Mouse (Mus musculus): Measurements from ENCODE around the gene Rbpjl. TPM values are rescaled to one million over a fixed set of nuclear protein-coding genes. Genes with fewer than 3 reads are reported as not detected.

Gene Rbpjl
- polyA plus RNA-seq, 1 experiment: 0.19 TPM

DNA sequence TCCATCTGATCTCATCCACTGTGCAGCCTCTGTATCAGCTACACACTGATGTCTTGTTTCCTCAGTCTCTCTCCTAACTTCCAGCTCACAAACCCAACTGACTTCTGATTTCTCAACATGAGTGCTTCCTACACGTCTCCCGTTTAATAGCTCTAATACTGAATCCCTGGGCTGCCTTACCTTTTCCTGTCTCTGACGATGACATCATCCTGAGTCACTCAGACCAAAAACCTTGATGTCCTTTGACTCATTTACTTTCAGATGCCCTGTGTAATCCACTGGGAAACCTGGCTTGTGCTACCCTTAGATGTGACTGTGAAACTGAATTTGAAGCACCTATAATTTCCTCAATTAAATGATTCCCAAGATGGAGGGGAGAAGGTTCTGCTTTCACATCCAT lies 20.0 kb upstream of the Rbpjl start:
- H3K27me3 ChIP-seq (ENCODE audit: control insufficient read depth, insufficient read depth, low read length): peaks cover 12% of the 10 kb centered on the region; the same call in 1 of the 2 replicates
- no peaks in the 10 kb centered on the region for H3K4me1 ChIP-seq (ENCODE audit: control insufficient read depth, insufficient read depth, insufficient read length, low read length)
- no peaks in the 10 kb centered on the region for H3K36me3 ChIP-seq (ENCODE audit: control insufficient read depth, insufficient read depth, low read length)
- H3K27ac ChIP-seq (ENCODE audit: insufficient read depth, low read depth, low read length): no peak overlapping the region
- TF ChIP-seq POLR2A (IDR thresholded peaks at IDR 0.05; ENCODE audit: low read depth, low read length): no peak
- TF ChIP-seq CTCF (IDR thresholded peaks at IDR 0.05; ENCODE audit: extremely low read depth, insufficient read length, insufficient replicate concordance, low read depth, low read length): no peak
- no peak overlapping the region for H3K4me3 ChIP-seq (ENCODE audit: low read depth, low read length)
- WGBS: 63% methylated on average over 3 of the region's 3 CpGs

DNA sequence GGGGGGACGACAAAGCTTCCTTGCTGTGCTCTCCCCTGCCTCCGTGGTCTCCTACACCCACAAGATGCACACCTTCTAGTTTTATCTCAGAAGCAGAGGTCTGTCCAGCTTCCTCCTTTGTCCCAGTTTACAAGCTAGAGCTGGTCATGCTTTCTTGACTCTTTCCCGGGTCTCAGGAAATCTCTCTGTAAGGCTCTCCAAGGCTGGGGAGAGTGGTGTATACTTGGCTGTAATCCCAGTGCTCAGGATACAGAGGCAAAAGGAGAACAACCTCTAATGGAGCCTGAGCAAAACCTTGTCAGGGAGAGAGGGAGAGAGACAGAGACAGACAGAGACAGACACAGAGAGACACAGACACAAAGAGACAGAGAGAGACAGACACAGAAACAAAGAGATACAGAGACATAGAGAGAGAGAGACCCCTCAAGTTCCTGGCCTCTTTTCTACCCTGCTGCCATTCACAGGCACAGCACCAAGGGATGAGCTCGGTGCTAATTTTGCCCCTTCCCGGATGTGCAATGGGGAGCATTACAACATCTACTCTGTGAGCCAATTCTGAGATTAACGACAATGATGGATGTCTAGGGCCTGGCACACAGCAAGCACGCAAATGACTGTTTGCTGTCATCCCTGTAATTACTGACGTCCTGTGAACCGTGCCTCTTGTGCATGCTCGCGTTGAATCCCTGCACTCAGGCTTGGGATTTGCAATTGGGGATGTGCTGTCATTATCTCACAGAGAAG lies 19.1 kb upstream of the Rbpjl start:
- Histone ChIP-seq H3K27ac (ENCODE audit: insufficient read depth, low read depth, low read length) (no peak overlapping the region), H3K4me1 (ENCODE audit: control insufficient read depth, insufficient read depth, insufficient read length, low read length) (no peaks in the 10 kb centered on the region), H3K27me3 (ENCODE audit: control insufficient read depth, insufficient read depth, low read length) (peaks cover 15% of the 10 kb centered on the region; the same call in 1 of the 2 replicates), H3K4me3 (ENCODE audit: low read depth, low read length) (no peak overlapping the region), H3K36me3 (ENCODE audit: control insufficient read depth, insufficient read depth, low read length) (no peaks in the 10 kb centered on the region)
- 53% methylated on average over 11 of the region's 11 CpGs for WGBS
- TF ChIP-seq CTCF (IDR thresholded peaks at IDR 0.05; ENCODE audit: extremely low read depth, insufficient read length, insufficient replicate concordance, low read depth, low read length) (no peak), POLR2A (IDR thresholded peaks at IDR 0.05; ENCODE audit: low read depth, low read length) (no peak)

DNA sequence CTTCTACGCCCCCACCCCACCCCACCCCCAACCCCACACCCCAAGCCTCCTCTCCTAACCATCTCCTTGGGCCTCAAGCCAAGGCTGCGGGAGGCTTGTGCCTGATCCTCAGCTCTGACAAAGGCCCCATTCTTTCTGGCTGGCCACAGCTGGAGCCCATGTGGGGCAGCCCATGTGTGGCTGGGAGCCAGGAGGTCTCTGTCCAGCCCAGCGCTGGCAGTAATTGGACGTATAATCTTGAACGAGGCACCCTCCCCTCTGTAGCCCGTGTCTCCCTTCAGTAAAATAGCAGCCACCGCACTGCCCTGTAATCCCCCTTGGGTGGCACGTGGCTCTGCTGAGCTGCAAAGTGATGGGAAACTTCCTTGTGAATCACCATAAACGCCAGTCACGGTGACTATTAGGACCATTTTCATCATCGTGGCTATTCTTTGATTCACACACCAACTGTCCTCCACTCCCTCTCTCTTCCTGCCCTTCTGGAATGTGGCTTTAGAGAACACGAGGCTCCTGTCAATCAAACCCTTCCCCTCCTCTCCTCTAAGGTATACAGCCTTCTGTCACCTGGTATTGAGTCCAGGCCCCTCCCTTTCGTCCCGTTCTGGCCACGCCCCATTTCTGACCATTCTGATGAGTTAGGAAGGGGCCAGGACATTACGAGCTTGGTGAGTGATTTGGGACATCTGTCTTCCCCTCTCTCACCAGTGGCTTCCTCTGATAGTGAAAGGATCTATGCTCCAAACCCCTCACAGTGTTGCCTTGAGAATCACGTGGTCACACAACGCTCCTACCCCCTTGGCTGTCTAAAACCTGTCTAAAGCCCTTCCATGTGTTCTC lies 16.8 kb upstream of the Rbpjl start:
- TF ChIP-seq CTCF (IDR thresholded peaks at IDR 0.05; ENCODE audit: extremely low read depth, insufficient read length, insufficient replicate concordance, low read depth, low read length) (no peak), POLR2A (IDR thresholded peaks at IDR 0.05; ENCODE audit: low read depth, low read length) (no peak)
- WGBS: 9% methylated on average over 18 of the region's 18 CpGs
- peaks cover 26% of the 10 kb centered on the region for H3K27me3 ChIP-seq (ENCODE audit: control insufficient read depth, insufficient read depth, low read length)
- H3K36me3 ChIP-seq (ENCODE audit: control insufficient read depth, insufficient read depth, low read length): no peaks in the 10 kb centered on the region
- H3K4me1 ChIP-seq (ENCODE audit: control insufficient read depth, insufficient read depth, insufficient read length, low read length): peaks cover 3% of the 10 kb centered on the region
- no peak overlapping the region for H3K27ac ChIP-seq (ENCODE audit: insufficient read depth, low read depth, low read length)
- H3K4me3 ChIP-seq (ENCODE audit: low read depth, low read length): no peak overlapping the region

DNA sequence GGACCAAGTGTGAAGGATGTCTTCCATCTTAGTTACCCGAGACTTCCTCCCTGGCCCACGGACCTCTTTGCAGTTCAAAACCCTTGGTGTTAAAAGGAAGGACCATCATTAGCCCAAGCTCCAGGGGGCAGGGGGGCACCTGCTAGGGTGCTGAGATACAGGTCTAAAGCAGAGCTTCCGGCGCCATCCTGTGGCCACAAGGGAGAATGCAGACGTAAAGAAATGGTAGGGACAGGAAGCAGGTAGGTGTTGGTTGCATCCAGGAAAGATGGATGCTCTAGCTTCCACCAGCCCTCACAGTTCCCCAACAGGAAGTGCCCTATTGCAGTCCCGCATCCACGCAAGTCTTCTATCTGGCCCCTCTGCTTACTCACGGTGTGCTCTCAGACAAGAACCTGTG lies 16.0 kb upstream of the Rbpjl start:
- 15% methylated on average over 8 of the region's 8 CpGs for WGBS
- H3K4me1 ChIP-seq (ENCODE audit: control insufficient read depth, insufficient read depth, insufficient read length, low read length): peaks cover 3% of the 10 kb centered on the region
- H3K27me3 ChIP-seq (ENCODE audit: control insufficient read depth, insufficient read depth, low read length): peaks cover 26% of the 10 kb centered on the region
- TF ChIP-seq CTCF (IDR thresholded peaks at IDR 0.05; ENCODE audit: extremely low read depth, insufficient read length, insufficient replicate concordance, low read depth, low read length) (peak; percentile 50; the same call in 1 of the 2 replicates), POLR2A (IDR thresholded peaks at IDR 0.05; ENCODE audit: low read depth, low read length) (no peak)
- no peaks in the 10 kb centered on the region for H3K36me3 ChIP-seq (ENCODE audit: control insufficient read depth, insufficient read depth, low read length)
- H3K4me3 ChIP-seq (ENCODE audit: low read depth, low read length): no peak overlapping the region
- no peak overlapping the region for H3K27ac ChIP-seq (ENCODE audit: insufficient read depth, low read depth, low read length)

- Histone ChIP-seq H3K4me3 (ENCODE audit: low read depth, low read length) (peak within 1 kb of the TSS; percentile 60), H3K4me1 (ENCODE audit: control insufficient read depth, insufficient read depth, insufficient read length, low read length) (peaks cover 3% of the 10 kb centered on the region), H3K36me3 (ENCODE audit: control insufficient read depth, insufficient read depth, low read length) (no peaks in the 10 kb centered on the region), H3K27ac (ENCODE audit: insufficient read depth, low read depth, low read length) (no peak within 1 kb of the TSS), H3K27me3 (ENCODE audit: control insufficient read depth, insufficient read depth, low read length) (peaks cover 26% of the 10 kb centered on the region)
- 3% methylated on average over 17 of the region's 17 CpGs for WGBS
- TF ChIP-seq CTCF (IDR thresholded peaks at IDR 0.05; ENCODE audit: extremely low read depth, insufficient read length, insufficient replicate concordance, low read depth, low read length) (no peak), POLR2A (IDR thresholded peaks at IDR 0.05; ENCODE audit: low read depth, low read length) (no peak)
Measured at GRCm38 (mm10) chr2:164389020-164389419, 13.9 kb upstream of the Rbpjl start, which contains the start of gene Slpi. TSS of gene Slpi (minus strand) at chr2:164389095.

GRCm38 (mm10) chr2:164389499-164389898 lies 13.4 kb upstream of the Rbpjl start:
- WGBS: 1% methylated on average over 30 of the region's 30 CpGs
- Histone ChIP-seq H3K4me3 (ENCODE audit: low read depth, low read length) (peak overlapping the region; percentile 60), H3K36me3 (ENCODE audit: control insufficient read depth, insufficient read depth, low read length) (no peaks in the 10 kb centered on the region), H3K4me1 (ENCODE audit: control insufficient read depth, insufficient read depth, insufficient read length, low read length) (peaks cover 3% of the 10 kb centered on the region), H3K27ac (ENCODE audit: insufficient read depth, low read depth, low read length) (no peak overlapping the region), H3K27me3 (ENCODE audit: control insufficient read depth, insufficient read depth, low read length) (peaks cover 26% of the 10 kb centered on the region)
- TF ChIP-seq POLR2A (IDR thresholded peaks at IDR 0.05; ENCODE audit: low read depth, low read length) (no peak; the same call in 1 of the 2 replicates), CTCF (IDR thresholded peaks at IDR 0.05; ENCODE audit: extremely low read depth, insufficient read length, insufficient replicate concordance, low read depth, low read length) (peak; percentile 88)

- Histone ChIP-seq H3K4me3 (ENCODE audit: low read depth, low read length) (no peak overlapping the region), H3K27ac (ENCODE audit: insufficient read depth, low read depth, low read length) (no peak overlapping the region), H3K27me3 (ENCODE audit: control insufficient read depth, insufficient read depth, low read length) (peaks cover 13% of the 10 kb centered on the region), H3K36me3 (ENCODE audit: control insufficient read depth, insufficient read depth, low read length) (no peaks in the 10 kb centered on the region), H3K4me1 (ENCODE audit: control insufficient read depth, insufficient read depth, insufficient read length, low read length) (peaks cover 3% of the 10 kb centered on the region)
- TF ChIP-seq CTCF (IDR thresholded peaks at IDR 0.05; ENCODE audit: extremely low read depth, insufficient read length, insufficient replicate concordance, low read depth, low read length): no peak
- no peak for TF ChIP-seq POLR2A (IDR thresholded peaks at IDR 0.05; ENCODE audit: low read depth, low read length)
- 70% methylated on average over 29 of the region's 29 CpGs for WGBS
Measured at GRCm38 (mm10) chr2:164393126-164393525, 9.8 kb upstream of the Rbpjl start.
